Mouse (Mus musculus): ENCODE measurements at regions not wholly inside any gene's neighbourhood (a gene's known extent, or its start where the extent isn't known, plus 50 kb on each side); places are given as distances from the start of the nearest gene placed in this dataset.

GRCm38 (mm10) chr17:45335586-45336151 lies 97.9 kb downstream of the Cdc5l start:
- TF ChIP-seq CTCF (IDR thresholded peaks at IDR 0.05; ENCODE audit: control insufficient read depth, insufficient read depth, low read length) (no peak), POLR2A (IDR thresholded peaks at IDR 0.05; ENCODE audit: borderline replicate concordance, control insufficient read depth, low read depth, low read length) (no peak)

All from bone marrow, adult 2 months (tissue).